Mouse (Mus musculus): ENCODE data around the gene Pth1r.

GRCm38 (mm10) chr9:110753773-110754172 is 6.8 kb upstream of the Pth1r start:
- TF ChIP-seq POLR2A (IDR thresholded peaks at IDR 0.05; ENCODE audit: low read depth, low read length) (no peak), CTCF (IDR thresholded peaks at IDR 0.05; ENCODE audit: extremely low read depth, insufficient read depth, insufficient read length, insufficient replicate concordance) (no peak)

Data from spleen, adult 2 months (tissue).